Mouse (Mus musculus) embryonic facial prominence, embryonic 15.5 days (tissue): Measurements from ENCODE around the gene Esyt2. TPM values are rescaled to one million over a fixed set of nuclear protein-coding genes. Genes with fewer than 3 reads are reported as not detected.

Source experiments
- microRNA-seq: library from miRNA; unstranded; fragments of <30 nt; microRNA quantifications from one replicate; pipeline ENCODE4, GENCODE M21; 2016; ENCODE audit warnings: borderline number of aligned reads
- polyA plus RNA-seq: library from polyadenylated mRNA; unstranded; fragments of >200 nt; fragmentation: Nextera tagmentation; extraction: Ambion mirVana; gene quantifications from 2 replicates; pipeline ENCODE4 v1.2.1, GENCODE M21; 2015

The Esyt2 gene
- polyA plus RNA-seq, 1 experiment from 2014 or later: 20.3 TPM

Small RNAs within 50 kb of the gene (microRNA-seq; reads per million reads assigned to microRNA genes)
- not detected for gene Gm23190

Other genes with a start within 250 kb of the Esyt2 start
- gene Zfp386, start 233.5 kb upstream of the Esyt2 start, polyA plus RNA-seq: 44.0 and 44.2 TPM in 2 replicates
- gene Vipr2, start 203.5 kb upstream of the Esyt2 start, polyA plus RNA-seq: 1.8 and 2.6 TPM in 2 replicates
- 31.4 and 32.9 TPM in 2 replicates for gene Wdr60, start 18.2 kb upstream of the Esyt2 start, polyA plus RNA-seq
- gene Gm11027, start 5.8 kb upstream of the Esyt2 start, polyA plus RNA-seq: not detected in 2 replicates
- 28.5 and 32.4 TPM in 2 replicates for gene Ncapg2, start 124.2 kb downstream of the Esyt2 start, polyA plus RNA-seq
- gene Ptprn2, start 204.5 kb downstream of the Esyt2 start, polyA plus RNA-seq: 0.12 and 0.13 TPM in 2 replicates